Mouse (Mus musculus) limb, embryonic 14.5 days (tissue): ENCODE results near the gene Slitrk6. TPM values are rescaled to one million over a fixed set of nuclear protein-coding genes. Genes with fewer than 3 reads are reported as not detected.

ENCODE experiments used
- ATAC-seq: fragments of 200-750 bp; cut with Nextera tagmentation; 2 replicates; pipeline ENCODE4 v1.8.0; 2017; ENCODE audit warnings: low read depth, moderate number of reproducible peaks, moderate TSS enrichment; ENCODE audit not compliant: low FRiP score
- DNase-seq: peaks from one replicate; pipeline ENCODE4 v3.0.0-alpha.2; 2015; ENCODE audit warnings: low spot score
- H3K27ac ChIP-seq: fragments of 300-500 bp; sonication (generic); replicated peaks from 2 replicates; pipeline ENCODE4 v1.5.1; 2014; ENCODE audit warnings: low read depth, mild to moderate bottlenecking, low read length, moderate library complexity, mixed read lengths
- H3K27me3 ChIP-seq: fragments of 300-500 bp; sonication (generic); 2 replicates; pipeline ENCODE4 v1.6.1; 2014; ENCODE audit warnings: low read length, mixed read lengths; ENCODE audit not compliant: control insufficient read depth, insufficient read depth
- H3K36me3 ChIP-seq: fragments of 300-500 bp; sonication (generic); 2 replicates; pipeline ENCODE4 v1.6.1; 2014; ENCODE audit warnings: mild to moderate bottlenecking, low read length, moderate library complexity, mixed read lengths; ENCODE audit not compliant: control insufficient read depth, insufficient read depth
- H3K4me1 ChIP-seq: fragments of 300-500 bp; sonication (generic); 2 replicates; pipeline ENCODE4 v1.6.1; 2014; ENCODE audit warnings: antibody characterized with exemption, low read length, mixed read lengths; ENCODE audit not compliant: control insufficient read depth, insufficient read depth
- H3K4me2 ChIP-seq: fragments of 300-500 bp; sonication (generic); replicated peaks from 2 replicates; pipeline ENCODE4 v1.6.1; 2014; ENCODE audit warnings: low read depth, mild to moderate bottlenecking, low read length, moderate library complexity; ENCODE audit not compliant: severe bottlenecking
- H3K4me3 ChIP-seq: fragments of 300-500 bp; sonication (generic); replicated peaks from 2 replicates; pipeline ENCODE4 v1.5.1; 2014; ENCODE audit warnings: low read length
- H3K9ac ChIP-seq: fragments of 300-500 bp; sonication (generic); 2 replicates; pipeline ENCODE4 v1.6.1; 2014; ENCODE audit warnings: mild to moderate bottlenecking, low read depth, low read length, moderate library complexity; ENCODE audit not compliant: severe bottlenecking
- H3K9me3 ChIP-seq: fragments of 300-500 bp; sonication (generic); 2 replicates; pipeline ENCODE4 v1.6.1; 2016; ENCODE audit warnings: low read length; ENCODE audit not compliant: control insufficient read depth
- POLR2A ChIP-seq: fragments of 200-500 bp; IDR thresholded peaks from 2 replicates; pipeline ENCODE4 v1.8.0; 2012; ENCODE audit warnings: inconsistent platforms, mild to moderate bottlenecking, moderate library complexity, borderline replicate concordance; ENCODE audit not compliant: insufficient read depth, insufficient read length; ENCODE audit errors: extremely low read depth
- WGBS: fragments of 180-500 bp; shearing (Covaris S2); extraction: QIAGEN DNeasy Blood & Tissue Kit; methylation state at CpG from one replicate; pipeline ENCODE4 v1.1.7; 2014; 5-methylcytosine and 5-hydroxymethylcytosine counted together
- polyA plus RNA-seq, 2 experiments: library from polyadenylated mRNA; depleted of rRNA in 1 of 2; stranded (reverse) in 1 of 2; unstranded in 1 of 2; fragments of >200 nt; fragmentation: Nextera tagmentation in 1 of 2; extraction: Ambion mirVana in 1 of 2; gene quantifications; 2 replicates each; pipeline versions ENCODE4 v1.2.1 to v1.2.3; 2012 to 2014

The Slitrk6 gene
- polyA plus RNA-seq, 2 experiments = 11.7 to 16.1 TPM

GRCm38 (mm10) chr14:110755308-110755650, 330 bp upstream of the Slitrk6 start:
- WGBS = 34% methylated on average over 4 of the region's 4 CpGs
- DNase-seq (no peak), ATAC-seq (no peak)
- no peak overlapping the region for H3K9ac ChIP-seq
- H3K4me2 ChIP-seq = no peak overlapping the region
- H3K27ac ChIP-seq = no peak overlapping the region
- no peaks in the 10 kb centered on the region for H3K9me3 ChIP-seq
- no peaks in the 10 kb centered on the region for H3K4me1 ChIP-seq
- no peaks in the 10 kb centered on the region for H3K27me3 ChIP-seq
- peaks cover 6% of the 10 kb centered on the region; the same call in 1 of the 2 replicates for H3K36me3 ChIP-seq
- TF ChIP-seq POLR2A = no peak
- H3K4me3 ChIP-seq = no peak overlapping the region; the same call in 1 of the 2 replicates

DNA sequence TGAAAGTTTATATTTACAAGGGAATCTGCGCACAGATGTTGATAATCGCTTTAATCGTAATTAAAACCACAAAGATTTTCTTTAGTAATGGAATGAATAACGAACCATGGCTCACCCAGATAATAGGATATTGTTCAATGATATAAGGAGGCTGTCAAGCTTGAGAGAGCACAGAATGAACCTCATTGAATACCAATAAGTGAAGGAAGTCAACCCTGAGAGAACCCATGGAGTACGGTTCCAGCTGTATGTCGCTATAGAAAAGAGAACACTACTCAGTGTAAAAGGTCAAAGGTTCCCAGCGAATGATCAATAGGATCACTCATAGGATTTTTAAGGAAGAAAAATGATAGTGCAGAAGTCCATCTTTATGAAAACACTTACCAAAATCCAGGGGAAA, 15.1 kb downstream of the Slitrk6 start:
- 80% methylated on average over 7 of the region's 7 CpGs for WGBS
- Histone ChIP-seq H3K9ac (no peak overlapping the region), H3K4me1 (no peaks in the 10 kb centered on the region), H3K4me3 (no peak overlapping the region), H3K4me2 (no peak overlapping the region), H3K27me3 (no peaks in the 10 kb centered on the region), H3K27ac (no peak overlapping the region), H3K9me3 (no peaks in the 10 kb centered on the region), H3K36me3 (no peaks in the 10 kb centered on the region)
- no peak for TF ChIP-seq POLR2A
- no peak for DNase-seq
- ATAC-seq = no peak

DNA sequence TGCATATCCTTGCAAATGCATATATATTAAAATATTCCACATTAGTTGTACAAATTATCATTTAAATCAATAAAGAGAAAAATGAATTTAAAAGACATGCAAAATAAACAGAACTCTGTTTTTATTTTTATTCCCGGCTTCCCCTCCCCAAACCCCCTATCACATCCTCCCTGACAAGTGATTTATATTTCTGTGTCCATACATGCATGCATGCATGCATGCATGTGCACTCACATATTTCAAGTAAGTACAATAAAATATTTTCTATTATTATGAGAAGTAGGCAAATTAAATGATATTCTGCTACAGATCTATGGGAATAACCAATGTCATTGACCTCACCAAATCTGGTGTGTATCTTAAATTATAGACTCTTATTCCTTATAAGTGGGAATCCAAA, 15.6 kb downstream of the Slitrk6 start:
- Histone ChIP-seq H3K4me2 (no peak overlapping the region), H3K27me3 (no peaks in the 10 kb centered on the region)

GRCm38 (mm10) chr14:110728344-110728910, 26.5 kb downstream of the Slitrk6 start:
- WGBS = 17% methylated on average over 4 of the region's 4 CpGs
- no peaks in the 10 kb centered on the region for H3K4me1 ChIP-seq

More for the DNA sequence above, 15.6 kb downstream of the Slitrk6 start:
- no peaks in the 10 kb centered on the region for H3K9me3 ChIP-seq
- H3K27ac ChIP-seq = no peak overlapping the region
- no peaks in the 10 kb centered on the region for H3K36me3 ChIP-seq
- no peak for DNase-seq
- no peak overlapping the region for H3K4me3 ChIP-seq
- H3K9ac ChIP-seq = no peak overlapping the region
- no peak for TF ChIP-seq POLR2A
- no peaks in the 10 kb centered on the region for H3K4me1 ChIP-seq
- no peak for ATAC-seq
- WGBS = 86% methylated on average over 1 of the region's 1 CpGs

GRCm38 (mm10) chr14:110724026-110724576, 30.8 kb downstream of the Slitrk6 start:
- H3K4me3 ChIP-seq = no peak overlapping the region
- H3K27ac ChIP-seq = no peak overlapping the region
- H3K9me3 ChIP-seq = no peaks in the 10 kb centered on the region
- H3K9ac ChIP-seq = no peak overlapping the region
- H3K27me3 ChIP-seq = no peaks in the 10 kb centered on the region
- WGBS = 12% methylated on average over 2 of the region's 2 CpGs
- DNase-seq (no peak), ATAC-seq (no peak)
- H3K36me3 ChIP-seq = no peaks in the 10 kb centered on the region
- no peaks in the 10 kb centered on the region for H3K4me1 ChIP-seq
- no peak for TF ChIP-seq POLR2A
- no peak overlapping the region for H3K4me2 ChIP-seq

More at GRCm38 (mm10) chr14:110728344-110728910, 26.5 kb downstream of the Slitrk6 start:
- Histone ChIP-seq H3K9me3 (no peaks in the 10 kb centered on the region), H3K4me2 (no peak overlapping the region), H3K27ac (no peak overlapping the region), H3K4me3 (no peak overlapping the region), H3K9ac (no peak overlapping the region), H3K36me3 (no peaks in the 10 kb centered on the region), H3K27me3 (no peaks in the 10 kb centered on the region)
- ATAC-seq = no peak
- TF ChIP-seq POLR2A = no peak
- no peak for DNase-seq
